Mouse (Mus musculus): ENCODE data around the gene Phip.

The Phip gene

GRCm38 (mm10) chr9:82975342-82976215 is at the start of gene Phip:
Phip (minus strand) TSS chr9:82975516.
- peak; percentile 97 for DNase-seq

- no peak for DNase-seq
Observed at GRCm38 (mm10) chr9:83023724-83024123, 48.4 kb upstream of the Phip start.

- DNase-seq, result no peak
Observed at GRCm38 (mm10) chr9:83014516-83014915, 39.2 kb upstream of the Phip start.

DNA sequence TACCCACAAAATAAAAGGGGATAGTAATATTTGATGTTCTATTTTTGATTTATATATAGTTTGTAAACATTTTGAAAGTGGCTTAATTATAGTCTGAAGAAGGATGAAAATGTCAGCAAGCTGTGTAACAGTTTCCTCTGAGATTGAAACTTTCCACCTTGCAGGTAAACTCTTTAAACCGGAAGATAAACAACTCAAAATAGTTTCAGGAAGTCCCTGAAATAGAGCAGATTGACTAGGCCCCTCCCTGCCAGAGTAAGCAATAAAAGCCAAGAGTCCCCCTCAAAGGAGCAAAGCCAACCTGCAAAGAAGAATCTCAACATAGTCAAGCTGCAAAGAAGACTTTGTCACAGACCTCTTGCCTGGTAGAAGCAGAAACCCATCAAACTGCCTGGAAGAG is 33.0 kb upstream of the Phip start:
- no peak for DNase-seq

DNA sequence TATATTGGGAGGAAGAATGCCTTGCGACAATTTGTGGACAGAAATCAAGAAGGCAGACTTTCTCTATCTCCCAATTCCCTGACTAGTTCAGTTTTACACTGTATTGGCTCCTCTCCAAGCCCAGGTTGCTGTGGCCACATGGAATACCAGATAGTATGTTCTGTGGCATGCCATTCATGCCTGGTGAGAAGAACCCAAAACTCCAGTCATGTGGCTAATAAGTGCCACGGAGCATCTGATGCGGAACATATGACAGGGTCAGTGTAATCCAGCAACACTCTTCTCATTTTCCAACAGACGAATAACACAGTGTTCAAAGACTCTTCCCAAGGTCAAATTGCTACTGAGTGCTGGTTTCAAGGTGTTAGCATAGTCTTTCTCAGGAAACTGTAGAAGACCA is 26.0 kb upstream of the Phip start:
- no peak for DNase-seq

DNA sequence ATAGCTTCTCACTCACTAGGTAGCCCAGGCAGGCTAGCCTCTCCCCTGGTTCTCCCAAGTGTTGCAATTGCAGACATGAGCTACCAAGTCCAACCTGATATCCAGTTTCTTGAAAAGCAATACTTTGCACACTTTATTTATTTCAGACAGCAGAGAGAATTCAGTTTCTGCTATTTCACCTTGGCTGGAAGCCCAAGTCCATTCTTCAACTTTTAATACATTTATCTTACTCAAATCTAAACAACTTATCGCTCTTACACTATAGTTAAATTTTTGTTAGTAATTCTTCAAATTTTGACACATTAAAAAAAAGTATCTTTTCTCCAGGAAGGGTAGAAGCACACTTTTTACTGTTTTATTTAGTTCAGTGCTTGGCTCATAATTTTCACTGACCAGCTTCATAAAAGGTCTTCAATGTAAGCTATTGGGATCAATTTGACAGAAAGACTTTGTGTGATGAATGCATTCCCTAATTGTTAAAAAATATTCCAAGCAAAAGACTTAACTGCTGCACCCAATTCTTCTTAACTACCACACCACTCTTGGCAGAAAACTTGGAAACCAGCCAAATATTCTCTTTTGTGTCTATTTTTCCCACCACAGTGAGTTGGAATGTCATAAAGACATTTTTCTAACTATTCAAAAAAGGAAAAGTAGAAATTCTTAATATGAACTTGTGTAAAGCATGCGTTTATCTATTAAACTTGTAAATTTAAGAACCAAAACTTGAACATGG is 22.6 kb upstream of the Phip start:
- DNase-seq, result no peak

DNA sequence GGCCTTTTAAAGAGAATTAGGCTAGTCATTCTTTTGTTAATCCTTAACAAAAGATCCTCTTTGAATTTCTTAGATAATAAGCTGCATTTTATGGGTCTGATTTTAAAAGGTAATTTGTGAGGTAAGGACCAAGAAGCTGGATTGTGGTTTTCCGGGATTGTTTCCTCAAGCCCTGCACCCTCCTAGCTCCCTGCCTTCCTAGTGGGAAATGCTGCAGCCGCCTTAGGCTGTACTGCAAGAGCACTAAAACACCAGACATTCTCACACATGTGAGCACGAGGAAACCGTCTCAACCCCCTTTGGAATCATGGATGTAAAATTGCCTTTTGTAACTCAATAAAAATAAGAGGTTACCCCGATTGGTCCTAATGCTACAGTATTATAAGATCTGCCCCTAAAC is 1.6 kb upstream of the Phip start:
- peak; percentile 49 for DNase-seq

GRCm38 (mm10) chr9:82976219-82976618 is 903 bp upstream of the Phip start:
- DNase-seq, result no peak

- DNase-seq, result no peak
Observed at GRCm38 (mm10) chr9:82974962-82975341, 364 bp downstream of the Phip start.

- peak; percentile 80 for DNase-seq
Observed at GRCm38 (mm10) chr9:82974187-82974861, 992 bp downstream of the Phip start.

- no peak for DNase-seq
Observed at GRCm38 (mm10) chr9:82973321-82973892, 1.9 kb downstream of the Phip start.

DNA sequence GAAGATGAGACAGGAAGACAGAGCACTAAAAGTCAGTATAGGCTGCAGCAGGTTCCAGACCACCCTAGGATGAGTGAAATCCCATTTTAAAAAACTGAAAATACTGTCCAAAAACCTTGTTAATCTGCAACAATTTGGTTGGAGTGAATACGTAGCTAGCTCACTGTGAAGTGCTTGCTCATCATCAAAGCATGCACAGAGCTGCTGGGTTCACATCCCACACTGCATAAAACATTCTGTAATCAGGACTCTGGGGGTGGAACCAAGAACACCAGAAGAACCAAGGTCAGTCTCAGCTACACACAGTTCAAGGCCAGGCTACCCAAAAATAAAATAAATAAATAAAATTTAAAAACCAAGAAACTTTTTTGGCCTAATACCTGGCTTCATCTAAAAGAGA is 3.9 kb downstream of the Phip start:
- DNase-seq, result no peak

- no peak for DNase-seq
Observed at GRCm38 (mm10) chr9:82967076-82967621, 8.2 kb downstream of the Phip start.

- DNase-seq, result no peak
Observed at GRCm38 (mm10) chr9:82963981-82964380, 11.3 kb downstream of the Phip start.

- DNase-seq, result no peak
Observed at GRCm38 (mm10) chr9:82961352-82961751, 14.0 kb downstream of the Phip start.

DNA sequence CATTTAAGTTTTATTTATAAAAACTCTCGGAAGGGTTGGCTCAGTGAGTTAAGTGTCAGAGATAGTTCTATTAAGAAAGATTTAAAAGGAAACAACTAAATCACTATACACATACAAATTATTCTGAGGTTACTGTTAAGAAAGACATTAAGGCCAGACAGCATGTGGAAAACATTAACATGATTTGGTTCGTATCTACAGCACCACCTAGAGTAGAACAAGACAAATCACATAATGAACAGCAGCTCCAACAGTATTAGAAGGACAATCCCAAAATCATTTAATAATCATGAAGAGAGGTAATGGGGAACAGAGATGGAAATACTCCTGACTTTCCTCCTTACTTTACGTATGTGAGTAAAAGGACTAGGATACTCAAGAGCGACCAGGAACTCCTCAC is 20.0 kb downstream of the Phip start:
- DNase-seq, result no peak

DNA sequence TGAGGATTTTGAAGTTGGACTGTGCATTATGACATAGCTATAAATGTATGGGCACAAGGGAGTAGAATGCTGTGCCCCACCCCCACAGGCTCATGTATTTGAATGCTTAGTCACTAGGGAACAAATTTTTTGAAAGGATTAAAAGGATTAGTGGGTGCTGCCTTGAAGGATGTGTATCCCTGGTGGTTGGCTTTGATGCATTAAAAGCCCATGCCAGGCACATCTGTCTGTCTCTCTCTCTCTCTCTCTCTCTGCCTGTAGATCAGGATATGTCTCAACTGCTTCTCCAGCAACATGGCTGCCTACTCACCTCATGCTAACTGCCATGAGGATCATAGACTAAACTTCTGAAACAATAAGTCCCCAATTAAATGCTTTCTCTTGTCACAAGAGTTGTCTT is 23.0 kb downstream of the Phip start:
- no peak for DNase-seq

DNA sequence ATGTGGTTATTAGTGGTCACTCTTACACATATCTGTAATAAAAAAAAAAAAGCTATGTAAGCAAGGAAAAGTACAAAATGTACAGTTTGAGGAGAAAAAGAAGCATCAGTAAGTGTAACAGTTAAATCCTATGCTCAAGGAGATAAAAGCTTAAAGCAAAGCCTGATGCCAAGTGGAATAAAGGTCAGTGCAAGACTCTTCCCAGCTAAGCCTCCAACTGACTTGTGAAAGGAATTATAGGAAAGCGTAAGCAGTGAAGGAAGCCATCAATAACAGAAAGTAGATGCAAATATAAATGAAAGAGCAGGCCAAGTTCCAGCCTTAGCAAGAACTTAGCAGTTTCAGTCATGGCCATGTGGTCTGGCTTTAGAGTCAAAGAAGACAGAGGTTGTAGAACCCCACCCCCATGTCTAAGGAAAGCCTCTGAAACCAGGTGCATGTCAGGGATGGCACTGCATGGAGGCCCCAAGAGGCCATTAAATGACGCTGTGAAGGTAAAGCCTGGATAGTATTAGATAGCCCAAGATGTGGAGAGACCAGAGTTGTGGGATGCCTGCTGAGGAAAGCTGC is 23.8 kb downstream of the Phip start:
- DNase-seq, result no peak

DNA sequence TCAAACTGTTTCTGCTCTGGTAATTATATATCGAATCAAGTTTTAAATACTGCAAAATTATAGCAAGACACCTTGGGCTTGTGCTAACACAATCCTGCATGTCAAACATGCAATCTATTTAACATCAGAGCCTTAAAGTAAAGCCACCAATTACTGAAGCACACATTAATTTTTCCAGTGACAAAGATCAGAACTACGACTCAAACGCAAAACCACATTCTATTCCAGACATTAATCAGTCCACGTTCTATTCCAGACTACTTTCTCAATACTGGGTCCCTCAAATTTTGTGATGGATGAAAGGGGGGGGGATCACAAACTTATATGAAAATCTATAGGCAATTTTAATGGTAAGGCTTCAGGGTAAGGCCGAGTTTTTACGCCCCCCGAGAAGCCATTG is 68.1 kb downstream of the Phip start:
- no peak for DNase-seq

DNA sequence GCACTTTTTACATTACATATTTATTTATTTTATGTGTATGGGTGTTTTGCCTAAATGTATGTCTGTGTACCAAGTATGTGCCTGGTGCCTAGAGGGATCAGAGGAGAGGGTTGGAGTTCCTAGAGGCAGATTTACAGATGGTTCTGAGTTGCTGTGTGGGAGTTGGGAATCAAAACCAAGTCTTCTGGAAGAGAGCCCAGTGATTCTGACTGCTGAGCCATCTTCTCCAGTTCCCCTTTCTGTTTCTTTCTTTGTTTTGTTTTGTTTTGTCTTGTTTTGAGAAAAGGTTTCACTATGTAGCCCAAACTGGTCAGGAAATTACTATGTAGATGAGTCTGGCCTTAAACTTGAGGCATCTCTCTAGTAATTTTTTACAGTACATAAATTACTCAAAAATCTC is 86.7 kb downstream of the Phip start:
- DNase-seq, result no peak

- DNase-seq, result no peak
Observed at GRCm38 (mm10) chr9:82884177-82884576, 91.1 kb downstream of the Phip start.

- no peak for DNase-seq
Observed at GRCm38 (mm10) chr9:82877078-82877477, 98.2 kb downstream of the Phip start.

DNA sequence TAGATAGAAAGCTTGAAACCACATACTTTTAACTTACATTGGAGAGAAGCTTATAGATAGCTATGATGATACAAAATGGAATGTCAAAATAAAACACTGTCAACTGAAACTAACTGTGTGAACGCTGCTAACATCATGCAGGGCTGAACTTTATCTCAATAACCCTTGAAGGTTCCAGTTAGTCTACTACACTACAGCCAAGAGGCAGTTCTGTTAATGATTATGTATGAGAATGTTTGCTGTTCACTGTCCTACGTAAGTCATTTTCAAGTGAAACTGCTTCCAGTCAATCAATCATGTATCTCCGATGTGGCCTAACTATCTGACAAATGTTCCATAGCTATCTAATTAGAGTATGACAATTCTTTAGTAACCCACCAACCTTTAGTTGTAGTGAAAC is 107.6 kb downstream of the Phip start:
- DNase-seq, result no peak
